Mouse (Mus musculus) myocyte (in vitro differentiated cells): Measurements from ENCODE around the gene Rab11fip4. TPM values are rescaled to one million over a fixed set of nuclear protein-coding genes. Genes with fewer than 3 reads are reported as not detected.

Source experiments
- H3K27me3 ChIP-seq: one replicate; pipeline ENCODE4 v1.6.1; 2011; ENCODE audit not compliant: control insufficient read depth, insufficient read depth, insufficient read length
- H3K36me3 ChIP-seq: one replicate; pipeline ENCODE4 v1.6.1; 2011; ENCODE audit not compliant: control insufficient read depth, insufficient read depth
- H3K4me2 ChIP-seq: one replicate; pipeline ENCODE4 v1.6.1; 2011; ENCODE audit warnings: low read depth, control low read depth
- H3K4me3 ChIP-seq: one replicate; pipeline ENCODE4 v1.5.1; 2011; ENCODE audit warnings: mild to moderate bottlenecking, control low read depth, moderate library complexity
- H3K79me2 ChIP-seq: one replicate; pipeline ENCODE4 v1.6.1; 2011; ENCODE audit not compliant: control insufficient read depth, insufficient read depth
- H3ac ChIP-seq: one replicate; pipeline ENCODE4 v1.6.1; 2011; ENCODE audit not compliant: control insufficient read depth, insufficient read length
- CEBPB ChIP-seq: IDR thresholded peaks from 2 replicates; pipeline ENCODE4 v1.6.1; 2011; ENCODE audit warnings: mild to moderate bottlenecking, moderate library complexity; ENCODE audit not compliant: poor library complexity, insufficient read depth, severe bottlenecking
- E2F4 ChIP-seq: IDR thresholded peaks from one replicate; pipeline ENCODE4 v1.6.1; 2011; ENCODE audit warnings: mild to moderate bottlenecking, control low read depth, moderate library complexity; ENCODE audit not compliant: insufficient read depth
- MAX ChIP-seq: IDR thresholded peaks from one replicate; pipeline ENCODE4 v1.6.1; 2011; ENCODE audit warnings: low read depth, mild to moderate bottlenecking, control low read depth
- MYOD1 ChIP-seq, 3 experiments: IDR thresholded peaks; one replicate each; pipeline ENCODE4 v1.6.1; 2011; ENCODE audit warnings: control low read depth in 2 of 3, low read depth in 2 of 3, mild to moderate bottlenecking in 2 of 3, moderate library complexity in 1 of 3; ENCODE audit not compliant: insufficient read length in 2 of 3, control insufficient read depth in 1 of 3
- MYOG ChIP-seq, 3 experiments: IDR thresholded peaks; one replicate each; pipeline ENCODE4 v1.6.1; 2011; ENCODE audit warnings: control low read depth in 2 of 3, low read depth in 2 of 3, mild to moderate bottlenecking in 2 of 3; ENCODE audit not compliant: insufficient read length in 2 of 3, control insufficient read depth in 1 of 3, insufficient read depth in 1 of 3
- POLR2A ChIP-seq: IDR thresholded peaks from one replicate; pipeline ENCODE4 v1.6.1; 2011; ENCODE audit warnings: low read depth, mild to moderate bottlenecking, control low read depth, moderate library complexity; ENCODE audit not compliant: insufficient read length
- POLR2AphosphoS2 ChIP-seq: IDR thresholded peaks from one replicate; pipeline ENCODE4 v1.6.1; 2011; ENCODE audit warnings: low read depth, control low read depth; ENCODE audit not compliant: insufficient read length
- REST ChIP-seq: IDR thresholded peaks from one replicate; pipeline ENCODE4 v1.6.1; 2011; ENCODE audit warnings: mild to moderate bottlenecking, control low read depth, moderate library complexity; ENCODE audit not compliant: insufficient read depth, insufficient read length
- SRF ChIP-seq: IDR thresholded peaks from one replicate; pipeline ENCODE4 v1.6.1; 2011; ENCODE audit warnings: low read depth; ENCODE audit not compliant: control insufficient read depth, insufficient read length
- TCF12 ChIP-seq: IDR thresholded peaks from one replicate; pipeline ENCODE4 v1.6.1; 2011; ENCODE audit warnings: mild to moderate bottlenecking, control low read depth; ENCODE audit not compliant: poor library complexity, insufficient read depth, severe bottlenecking
- TCF3 ChIP-seq: IDR thresholded peaks from one replicate; pipeline ENCODE4 v1.6.1; 2011; ENCODE audit warnings: low read depth, control low read depth; ENCODE audit not compliant: insufficient read length
- USF1 ChIP-seq: IDR thresholded peaks from one replicate; pipeline ENCODE4 v1.6.1; 2011; ENCODE audit warnings: low read depth, mild to moderate bottlenecking, control low read depth, moderate library complexity
- polyA plus RNA-seq: library from polyadenylated mRNA; unstranded; fragments of >200 nt; fragmentation: generic; extraction: Trizol; gene quantifications from one replicate; pipeline ENCODE4 v1.2.1, GENCODE M21; 2012; ENCODE audit warnings: missing spikeins

Gene Rab11fip4
- polyA plus RNA-seq, 1 experiment = 0.04 TPM

- TF ChIP-seq USF1 = no peak
- H3K79me2 ChIP-seq = peaks cover 56% of the 10 kb centered on the region
- H3K36me3 ChIP-seq = no peaks in the 10 kb centered on the region
- H3ac ChIP-seq = peak overlapping the region; percentile 83
- H3K4me3 ChIP-seq = peak overlapping the region; percentile 99
- no peaks in the 10 kb centered on the region for H3K27me3 ChIP-seq
- peak overlapping the region; percentile 96 for H3K4me2 ChIP-seq
Observed at GRCm38 (mm10) chr11:79711766-79712369, 120.9 kb downstream of the Rab11fip4 start.

- H3K27me3 ChIP-seq = no peaks in the 10 kb centered on the region
- no peak for TF ChIP-seq MYOG (IDR thresholded peaks at IDR 0.05; ENCODE audit: control insufficient read depth in 1 of 3, insufficient read depth in 1 of 3, insufficient read length in 2 of 3, low read depth in 2 of 3)
- TF ChIP-seq E2F4 = no peak
- peaks cover 69% of the 10 kb centered on the region for H3K79me2 ChIP-seq
- H3K4me3 ChIP-seq = peak overlapping the region; percentile 99
- H3K4me2 ChIP-seq = peak overlapping the region; percentile 96
- peak overlapping the region; percentile 83 for H3ac ChIP-seq
- no peaks in the 10 kb centered on the region for H3K36me3 ChIP-seq
Observed at GRCm38 (mm10) chr11:79713184-79713583, 122.2 kb downstream of the Rab11fip4 start.

- H3K4me3 ChIP-seq = peak overlapping the region; percentile 99
- H3K79me2 ChIP-seq = peaks cover 74% of the 10 kb centered on the region
- H3K4me2 ChIP-seq = peak overlapping the region; percentile 96
- TF ChIP-seq USF1 (no peak), MAX (no peak), SRF (no peak), POLR2A (no peak), TCF3 (no peak), MYOD1 (IDR thresholded peaks at IDR 0.05; ENCODE audit: control insufficient read depth in 1 of 3, insufficient read length in 2 of 3, low read depth in 2 of 3) (no peak), MYOG (IDR thresholded peaks at IDR 0.05; ENCODE audit: control insufficient read depth in 1 of 3, insufficient read depth in 1 of 3, insufficient read length in 2 of 3, low read depth in 2 of 3) (no peak), POLR2AphosphoS2 (no peak), REST (no peak)
- H3ac ChIP-seq = no peak overlapping the region
- no peaks in the 10 kb centered on the region for H3K27me3 ChIP-seq
- no peaks in the 10 kb centered on the region for H3K36me3 ChIP-seq
Observed at GRCm38 (mm10) chr11:79713678-79714077, 122.7 kb downstream of the Rab11fip4 start.

- Histone ChIP-seq H3K79me2 (peaks cover 79% of the 10 kb centered on the region), H3K27me3 (no peaks in the 10 kb centered on the region), H3K4me3 (peak overlapping the region; percentile 99), H3K4me2 (peak overlapping the region; percentile 96), H3ac (no peak overlapping the region), H3K36me3 (no peaks in the 10 kb centered on the region)
- TF ChIP-seq MYOG (IDR thresholded peaks at IDR 0.05; ENCODE audit: control insufficient read depth in 1 of 3, insufficient read depth in 1 of 3, insufficient read length in 2 of 3, low read depth in 2 of 3) (peak in 1 of 3 experiments; percentile 40), POLR2AphosphoS2 (peak; percentile 48), E2F4 (no peak), POLR2A (peak; percentile 15)
Observed at GRCm38 (mm10) chr11:79714082-79714742, 123.2 kb downstream of the Rab11fip4 start.

GRCm38 (mm10) chr11:79714743-79715110, 123.7 kb downstream of the Rab11fip4 start:
- Histone ChIP-seq H3K4me3 (peak overlapping the region; percentile 99), H3K4me2 (peak overlapping the region; percentile 96), H3K79me2 (peaks cover 85% of the 10 kb centered on the region), H3K36me3 (no peaks in the 10 kb centered on the region), H3K27me3 (no peaks in the 10 kb centered on the region), H3ac (no peak overlapping the region)
- TF ChIP-seq MYOG (IDR thresholded peaks at IDR 0.05; ENCODE audit: control insufficient read depth in 1 of 3, insufficient read depth in 1 of 3, insufficient read length in 2 of 3, low read depth in 2 of 3) (no peak), TCF12 (no peak), E2F4 (no peak), CEBPB (no peak), POLR2AphosphoS2 (peak; percentile 63), MYOD1 (IDR thresholded peaks at IDR 0.05; ENCODE audit: control insufficient read depth in 1 of 3, insufficient read length in 2 of 3, low read depth in 2 of 3) (no peak), POLR2A (peak; percentile 50), REST (peak; percentile 30), USF1 (no peak), MAX (no peak)
